Mouse (Mus musculus) adrenal gland, postnatal 4 days (tissue): ENCODE results near the gene Rnase9. TPM values are rescaled to one million over a fixed set of nuclear protein-coding genes. Genes with fewer than 3 reads are reported as not detected.

Experiments used
- total RNA-seq, 2 experiments: library from RNA; stranded (reverse); gene quantifications; 2 replicates each; pipeline ENCODE4 v1.2.3; 2021

Gene Rnase9
- total RNA-seq, 2 experiments from 2014 or later: not detected

Other genes starting within 250 kb of the Rnase9 start
- gene Ccnb1ip1, start 234.1 kb downstream of the Rnase9 start, total RNA-seq: not detected
- 10 to 100 TPM; 48.2 to 57.3 TPM for gene Parp2, start 234.0 kb downstream of the Rnase9 start, total RNA-seq
- gene Tep1, start 171.3 kb downstream of the Rnase9 start, total RNA-seq: 10 to 100 TPM; 19.1 to 20.6 TPM
- gene Klhl33, start 144.4 kb downstream of the Rnase9 start, total RNA-seq: 1 to 10 TPM; 1.4 to 1.7 TPM
- 10 to 100 TPM; 62.9 to 66.0 TPM for gene Osgep, start 117.0 kb downstream of the Rnase9 start, total RNA-seq
- 100 to 1,000 TPM; 100 to 106 TPM for gene Apex1, start 116.9 kb downstream of the Rnase9 start, total RNA-seq
- gene Pip4p1, start 111.0 kb downstream of the Rnase9 start, total RNA-seq: 10 to 100 TPM; 49.5 to 57.8 TPM
- 10 to 100 TPM; 36.8 to 39.4 TPM for gene Pnp, start 110.8 kb downstream of the Rnase9 start, total RNA-seq
- gene Gm49342, start 97.4 kb downstream of the Rnase9 start, total RNA-seq: 10 to 100 TPM; 28.1 to 33.3 TPM
- 1 to 10 TPM; 1.4 to 2.5 TPM for gene Pnp2, start 85.9 kb downstream of the Rnase9 start, total RNA-seq
- gene Rnase10, start 34.1 kb downstream of the Rnase9 start, total RNA-seq: under 1 TPM in 1 of 2 experiments, not detected in 1; 0.25 TPM
- not detected for gene Rnase11, start 8.3 kb upstream of the Rnase9 start, total RNA-seq
- under 1 TPM in 1 of 2 experiments, not detected in 1; 0.64 TPM for gene Rnase12, start 15.8 kb upstream of the Rnase9 start, total RNA-seq
- not detected for gene Olfr750, start 32.6 kb upstream of the Rnase9 start, total RNA-seq
- 10 to 100 TPM; 59.1 to 73.4 TPM for gene Rnase4, start 49.2 kb upstream of the Rnase9 start, total RNA-seq
- gene Ang, start 49.3 kb upstream of the Rnase9 start, total RNA-seq: 10 to 100 TPM in 1 of 2 experiments, 1 to 10 TPM in 1; 9.9 to 10.7 TPM
- under 1 TPM in 1 of 2 experiments, not detected in 1; 0.28 TPM for gene Eddm3b, start 72.6 kb upstream of the Rnase9 start, total RNA-seq
- gene Rnase6, start 82.0 kb upstream of the Rnase9 start, total RNA-seq: 1 to 10 TPM in 1 of 2 experiments, under 1 TPM in 1; 0.84 to 1.6 TPM
- gene Rnase1, start 104.9 kb upstream of the Rnase9 start, total RNA-seq: 100 to 1,000 TPM in 1 of 2 experiments, not detected in 1; 401 TPM
- gene Rnase2b, start 120.4 kb upstream of the Rnase9 start, total RNA-seq: not detected
- not detected for gene Ang2, start 157.3 kb upstream of the Rnase9 start, total RNA-seq
- gene Ear14, start 161.5 kb upstream of the Rnase9 start, total RNA-seq: not detected
- not detected for gene Rnase2a, start 214.2 kb upstream of the Rnase9 start, total RNA-seq